Mouse (Mus musculus): ENCODE results near the gene Tab1.

DNA sequence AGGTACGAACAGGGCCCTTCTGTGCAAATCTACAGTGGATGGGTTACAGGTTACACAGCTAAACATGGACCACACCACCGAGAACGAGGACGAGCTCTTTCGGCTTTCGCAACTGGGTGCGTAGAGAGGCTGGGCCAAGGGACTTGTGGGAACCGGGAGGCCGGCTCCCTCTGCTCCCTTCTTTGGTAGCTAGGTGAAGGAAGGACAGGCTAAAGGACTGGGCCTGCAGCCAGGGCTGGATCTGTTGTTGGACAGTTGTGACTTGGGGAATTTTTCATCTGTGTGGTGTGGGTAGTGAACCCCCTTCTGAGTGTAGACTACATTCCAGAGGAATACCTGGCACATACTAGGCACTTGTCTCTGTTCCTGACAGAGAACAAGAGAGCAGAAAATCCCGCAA, 19.7 kb downstream of the Tab1 start:
- no peak for TF ChIP-seq ZNF384 (IDR thresholded peaks at IDR 0.05; ENCODE audit: low read depth, low read length)
- no peak for TF ChIP-seq MAX (IDR thresholded peaks at IDR 0.05; ENCODE audit: low read length)
- TF ChIP-seq EP300 (IDR thresholded peaks at IDR 0.05; ENCODE audit: low read length), result no peak
- TF ChIP-seq CTCF (conservative IDR thresholded peaks at IDR 0.05 in 1 of 2, IDR thresholded peaks at IDR 0.05 in 1 of 2; ENCODE audit: low read depth in 2 of 2, low read length in 2 of 2), result no peak

Data from CH12.LX (cell line).